Mouse (Mus musculus): ENCODE results near the gene Taar7d.

Taar7d gene

DNA sequence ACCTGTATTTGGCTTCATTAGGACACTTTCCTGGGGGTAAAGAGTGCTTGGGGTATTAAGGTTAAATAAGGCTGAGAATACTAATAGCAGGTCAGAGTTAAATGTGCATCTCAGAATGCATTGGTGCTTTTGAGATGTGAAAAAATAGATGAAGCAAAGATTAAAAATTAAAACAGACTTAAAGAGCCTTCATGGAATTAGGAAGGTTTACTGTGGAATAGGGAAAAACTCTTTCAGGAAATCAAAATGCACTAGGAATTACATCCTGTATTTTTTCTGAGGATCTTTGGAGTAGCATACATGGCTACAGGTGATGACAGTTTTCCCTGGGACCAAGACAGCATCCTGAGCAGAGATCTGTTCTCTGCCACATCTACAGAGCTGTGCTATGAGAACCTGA lies at the start of gene Taar7d:
TSS of gene Taar7d (plus strand) at position 301 of the 400 bp plus-strand sequence.
- no peak for TF ChIP-seq GATA4 (IDR thresholded peaks at IDR 0.05; ENCODE audit: insufficient replicate concordance, low read length)

DNA sequence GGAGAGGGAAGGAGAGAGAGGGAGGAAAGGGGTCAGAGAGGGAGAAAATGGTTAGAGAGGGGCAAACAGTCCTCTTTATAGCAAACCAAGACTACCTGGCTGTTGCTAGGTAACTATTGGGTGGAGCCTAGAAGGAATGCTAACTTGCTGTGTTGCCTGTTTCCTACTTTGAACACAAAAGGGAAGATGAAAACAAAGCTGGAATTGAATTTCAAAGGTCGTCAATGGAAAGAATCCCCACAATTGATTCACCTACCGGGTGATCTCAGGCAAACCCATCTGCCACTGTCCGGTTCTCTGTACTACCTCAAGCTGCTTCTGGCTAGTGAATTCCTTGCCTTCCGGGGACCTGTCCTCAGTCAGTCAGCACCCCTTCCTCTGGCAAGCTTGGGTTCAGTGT lies 49.1 kb upstream of the Taar7d start:
- TF ChIP-seq GATA4 (IDR thresholded peaks at IDR 0.05; ENCODE audit: insufficient replicate concordance, low read length), result no peak

GRCm38 (mm10) chr10:23978901-23979705 lies 47.9 kb upstream of the Taar7d start:
- no peak for TF ChIP-seq GATA4 (IDR thresholded peaks at IDR 0.05; ENCODE audit: insufficient replicate concordance, low read length)

GRCm38 (mm10) chr10:23985546-23985945 lies 41.5 kb upstream of the Taar7d start, which contains the start of gene Taar6:
Taar6 (minus strand) TSS chr10:23985646.
- TF ChIP-seq GATA4 (IDR thresholded peaks at IDR 0.05; ENCODE audit: insufficient replicate concordance, low read length), result no peak

DNA sequence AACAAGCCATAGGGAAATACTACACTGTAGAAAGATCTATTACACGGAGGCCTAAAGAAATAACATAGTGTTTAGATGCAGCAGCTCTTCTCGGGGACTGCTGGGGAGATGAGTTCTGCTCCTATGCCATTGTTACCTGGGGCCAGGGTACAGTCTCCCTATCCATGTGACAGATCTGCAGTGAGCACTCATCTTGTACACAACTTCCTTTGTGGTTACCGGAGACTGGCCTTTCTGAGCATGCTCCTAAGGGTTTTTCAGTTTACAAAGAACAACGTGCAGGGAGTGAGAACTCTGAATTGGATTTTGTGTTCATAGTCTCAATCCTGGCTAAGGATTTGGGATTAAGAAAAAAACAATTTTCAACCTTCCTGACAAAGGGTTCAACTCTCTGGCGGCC lies 40.6 kb upstream of the Taar7d start:
- no peak for TF ChIP-seq GATA4 (IDR thresholded peaks at IDR 0.05; ENCODE audit: insufficient replicate concordance, low read length)

DNA sequence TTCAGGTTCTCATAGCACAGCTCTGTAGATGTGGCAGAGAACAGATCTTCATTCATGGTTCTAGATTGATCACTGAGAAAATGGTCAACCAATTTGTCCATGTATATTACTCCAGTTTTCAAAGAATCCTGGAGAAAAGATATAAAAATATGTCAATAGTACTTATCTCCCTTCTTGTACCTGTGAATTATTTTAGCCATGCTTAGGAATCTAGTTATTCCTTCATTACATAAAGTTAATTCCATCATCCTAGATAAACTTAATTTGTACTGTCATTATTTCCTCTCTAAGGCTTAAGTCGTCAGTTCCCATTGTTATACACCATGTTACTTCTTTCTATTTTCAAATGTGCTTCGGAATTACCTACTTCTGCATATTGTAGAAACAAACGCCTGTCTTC lies 33.6 kb upstream of the Taar7d start, which contains the start of gene Taar7a:
TSS of gene Taar7a (minus strand) at position 101 of the 400 bp plus-strand sequence.
- TF ChIP-seq GATA4 (IDR thresholded peaks at IDR 0.05; ENCODE audit: insufficient replicate concordance, low read length), result no peak

DNA sequence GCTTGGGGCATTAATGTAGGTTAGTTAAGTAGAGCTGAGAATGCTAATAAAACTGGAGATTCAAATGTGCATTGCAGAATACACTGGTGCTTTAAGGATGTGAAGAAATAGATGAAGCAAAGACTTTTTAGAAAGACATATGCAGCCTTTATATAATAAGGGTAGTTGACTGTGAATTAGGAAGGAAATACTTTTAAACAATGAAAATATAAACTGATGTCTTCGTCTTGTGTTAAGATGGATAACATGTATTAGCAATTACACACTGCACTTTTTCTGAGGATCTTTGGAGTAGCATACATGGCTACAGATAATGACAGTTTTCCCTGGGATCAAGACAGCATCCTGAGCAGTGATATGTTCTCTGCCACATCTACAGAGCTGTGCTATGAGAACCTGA lies 27.4 kb upstream of the Taar7d start, which contains the start of gene Taar7b:
TSS of gene Taar7b (plus strand) at position 301 of the 400 bp plus-strand sequence.
- no peak for TF ChIP-seq GATA4 (IDR thresholded peaks at IDR 0.05; ENCODE audit: insufficient replicate concordance, low read length)

GRCm38 (mm10) chr10:24006442-24006841 lies 20.6 kb upstream of the Taar7d start:
- no peak for TF ChIP-seq GATA4 (IDR thresholded peaks at IDR 0.05; ENCODE audit: insufficient replicate concordance, low read length)

DNA sequence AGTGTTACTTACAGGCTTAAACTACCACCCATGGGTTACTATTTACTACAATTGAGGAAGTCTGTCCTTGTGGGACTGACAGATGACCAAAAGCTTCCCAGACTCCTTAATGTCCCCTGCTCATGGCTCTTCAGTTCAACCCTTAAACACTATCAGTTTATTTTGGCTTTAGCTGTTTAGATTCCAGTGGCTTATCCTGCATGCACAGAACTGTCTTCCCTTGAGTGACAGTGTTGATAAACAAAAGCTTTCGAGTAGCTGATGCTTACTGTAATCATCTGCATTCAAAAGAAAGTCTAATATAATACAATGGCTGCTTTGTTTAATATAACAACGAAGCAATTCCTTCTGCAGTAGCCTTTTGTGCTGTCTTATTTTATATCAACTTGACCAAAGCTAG lies 20.0 kb upstream of the Taar7d start:
- TF ChIP-seq GATA4 (IDR thresholded peaks at IDR 0.05; ENCODE audit: insufficient replicate concordance, low read length), result no peak

- TF ChIP-seq GATA4 (IDR thresholded peaks at IDR 0.05; ENCODE audit: insufficient replicate concordance, low read length), result no peak
Measured at GRCm38 (mm10) chr10:24008143-24008542, 18.9 kb upstream of the Taar7d start.

GRCm38 (mm10) chr10:24031347-24031746 lies 4.3 kb downstream of the Taar7d start:
- TF ChIP-seq GATA4 (IDR thresholded peaks at IDR 0.05; ENCODE audit: insufficient replicate concordance, low read length), result no peak

DNA sequence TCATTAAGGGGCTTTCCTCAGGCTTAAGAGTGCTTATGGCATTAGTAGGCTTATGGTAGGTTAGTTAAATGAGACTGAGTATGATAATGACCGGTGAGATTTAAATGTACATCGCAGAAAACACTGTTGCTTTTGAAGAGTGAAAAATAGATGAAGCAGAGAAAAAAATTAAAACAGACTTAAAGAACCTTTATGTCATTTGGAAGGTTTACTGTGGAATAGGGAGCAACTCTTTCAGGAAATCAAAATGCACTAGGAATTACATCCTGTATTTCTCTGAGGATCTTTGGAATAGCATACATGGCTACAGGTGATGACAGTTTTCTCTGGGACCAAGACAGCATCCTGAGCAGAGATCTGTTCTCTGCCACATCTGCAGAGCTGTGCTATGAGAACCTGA lies 10.3 kb downstream of the Taar7d start, which contains the start of gene Taar7e:
TSS of gene Taar7e (plus strand) at position 301 of the 400 bp plus-strand sequence.
- TF ChIP-seq GATA4 (IDR thresholded peaks at IDR 0.05; ENCODE audit: insufficient replicate concordance, low read length), result no peak

- no peak for TF ChIP-seq GATA4 (IDR thresholded peaks at IDR 0.05; ENCODE audit: insufficient replicate concordance, low read length)
Measured at GRCm38 (mm10) chr10:24040120-24040869, 13.3 kb downstream of the Taar7d start.

DNA sequence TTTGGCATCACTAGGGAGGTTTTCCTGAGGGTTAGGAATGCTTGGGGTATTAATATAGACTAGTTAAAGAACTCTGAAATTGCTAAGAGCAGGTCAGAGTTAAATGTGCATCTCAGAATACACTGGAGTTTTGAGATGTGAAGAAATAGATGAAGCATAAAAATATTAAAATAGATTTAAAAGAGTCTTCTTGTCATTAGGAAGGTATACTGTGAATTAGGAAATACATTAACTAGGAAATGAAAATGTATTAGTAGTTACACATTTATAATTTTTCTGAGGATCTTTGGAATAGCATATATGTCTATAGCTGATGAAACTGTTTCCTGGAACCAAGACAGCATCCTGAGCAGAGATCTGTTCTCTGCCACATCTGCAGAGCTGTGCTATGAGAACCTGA lies 22.2 kb downstream of the Taar7d start, which contains the start of gene Taar7f:
TSS of gene Taar7f (plus strand) at position 301 of the 400 bp plus-strand sequence.
- no peak for TF ChIP-seq GATA4 (IDR thresholded peaks at IDR 0.05; ENCODE audit: insufficient replicate concordance, low read length)

GRCm38 (mm10) chr10:24052039-24052438 lies 25.0 kb downstream of the Taar7d start:
- no peak for TF ChIP-seq GATA4 (IDR thresholded peaks at IDR 0.05; ENCODE audit: insufficient replicate concordance, low read length)

DNA sequence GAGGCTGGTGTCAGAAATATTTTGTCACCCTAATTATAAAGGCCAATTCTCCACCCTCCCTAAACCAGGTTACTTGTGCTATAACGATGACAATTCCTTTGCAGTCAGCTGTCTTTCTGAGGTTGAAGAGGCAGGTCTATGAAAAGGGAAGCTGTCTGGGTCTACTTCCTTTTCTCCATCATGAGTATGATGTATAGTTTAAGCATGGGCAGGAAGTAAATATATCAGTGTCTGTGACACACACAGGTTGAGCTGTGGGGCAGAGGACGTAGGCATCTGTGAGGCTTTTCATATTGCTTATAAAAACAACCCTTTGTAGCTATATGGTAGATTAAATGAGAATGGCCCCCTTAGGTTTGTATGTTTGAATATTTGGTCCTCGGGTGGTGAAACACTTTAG lies 32.0 kb downstream of the Taar7d start:
- TF ChIP-seq GATA4 (IDR thresholded peaks at IDR 0.05; ENCODE audit: insufficient replicate concordance, low read length), result no peak
